Mouse (Mus musculus) kidney, postnatal 4 days (tissue): ENCODE data around the gene Tsen2.
A peak's percentile ranks its signal among the peaks of the same experiment; 100 is the strongest.

ENCODE experiments used
- DNase-seq, 2 experiments: peaks; one replicate each; pipeline ENCODE4 v3.0.0; 2021; ENCODE audit warnings: mixed read lengths in 2 of 2

Gene Tsen2

DNA sequence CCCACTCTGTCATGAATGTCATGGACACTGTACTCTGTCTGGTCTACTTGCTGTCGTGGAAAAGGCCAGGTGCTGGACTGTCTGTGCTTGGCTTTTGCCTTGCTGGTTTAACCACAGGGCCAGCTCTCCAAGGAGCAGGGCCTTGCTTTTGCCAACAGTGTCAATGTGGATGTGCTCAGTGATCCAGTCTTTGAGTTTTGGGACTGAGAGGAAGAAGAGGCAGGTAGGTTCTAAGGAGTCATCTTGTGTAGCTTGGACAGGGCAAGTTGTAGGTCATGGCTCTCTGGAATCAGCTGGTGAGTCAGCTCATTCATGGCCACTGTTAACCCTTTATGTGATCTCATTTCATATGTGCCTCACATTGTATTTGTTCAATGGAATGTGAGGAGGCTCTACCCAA is 62.0 kb downstream of the Tsen2 start:
- DNase-seq = no peak

DNA sequence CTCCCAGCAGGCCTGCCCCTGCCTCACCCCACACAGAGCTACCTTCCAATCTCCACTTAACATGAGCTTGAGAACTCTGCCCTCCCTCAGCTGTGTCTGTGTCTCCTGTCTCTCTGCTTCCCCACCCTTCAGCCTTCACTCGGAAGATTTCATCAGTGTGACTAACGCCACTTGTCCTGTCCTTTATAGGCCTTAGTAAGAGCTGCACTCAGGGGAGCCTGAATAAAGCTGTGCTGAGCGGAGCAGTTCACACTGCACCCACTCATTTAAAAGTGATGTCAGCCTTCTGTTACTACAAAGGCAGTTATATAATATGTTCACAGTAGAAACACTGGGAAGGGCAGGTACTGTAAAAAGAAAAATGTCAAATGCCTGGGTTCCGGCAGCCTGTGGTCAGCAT is 63.0 kb downstream of the Tsen2 start:
- DNase-seq = no peak

DNA sequence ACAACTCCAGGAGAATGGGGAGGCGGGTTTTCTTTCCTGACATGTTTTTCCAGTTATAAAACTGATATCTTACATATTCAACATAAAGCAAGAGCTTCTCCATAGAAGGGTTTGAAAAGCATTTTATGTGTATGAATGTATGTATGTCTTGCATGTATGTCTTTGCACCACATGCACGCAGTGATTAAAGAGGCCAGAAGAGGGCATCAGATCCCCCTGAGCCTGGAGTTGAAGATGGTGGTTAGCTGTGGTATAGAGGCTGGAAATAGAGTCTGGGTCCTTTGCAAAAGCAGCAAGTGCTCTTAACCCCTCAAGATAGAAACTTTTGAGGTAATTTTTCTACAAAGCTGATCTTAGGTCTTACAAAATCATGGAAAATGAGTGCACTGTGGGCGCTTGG is 64.7 kb downstream of the Tsen2 start:
- DNase-seq = peak; percentile 37 to 47

DNA sequence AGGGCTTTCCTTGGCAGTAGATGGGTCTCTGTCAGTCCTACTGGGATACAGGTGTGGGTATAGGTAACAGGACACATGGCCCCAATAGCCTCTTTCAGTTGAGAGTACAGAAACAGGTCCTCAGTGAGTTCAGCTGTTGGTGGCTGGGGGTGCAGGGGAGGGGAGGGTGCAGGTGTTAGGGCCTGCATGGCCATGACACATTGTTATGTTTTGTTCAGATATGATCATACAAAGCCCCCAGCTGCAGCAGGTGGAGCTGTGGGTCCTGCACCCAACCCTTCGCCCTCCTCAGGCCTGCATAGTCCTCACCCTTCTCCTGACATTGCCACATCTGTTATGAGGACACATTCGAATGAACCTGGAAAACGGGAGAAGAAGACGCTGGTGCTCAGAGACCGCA is 65.8 kb downstream of the Tsen2 start:
- DNase-seq = no peak

DNA sequence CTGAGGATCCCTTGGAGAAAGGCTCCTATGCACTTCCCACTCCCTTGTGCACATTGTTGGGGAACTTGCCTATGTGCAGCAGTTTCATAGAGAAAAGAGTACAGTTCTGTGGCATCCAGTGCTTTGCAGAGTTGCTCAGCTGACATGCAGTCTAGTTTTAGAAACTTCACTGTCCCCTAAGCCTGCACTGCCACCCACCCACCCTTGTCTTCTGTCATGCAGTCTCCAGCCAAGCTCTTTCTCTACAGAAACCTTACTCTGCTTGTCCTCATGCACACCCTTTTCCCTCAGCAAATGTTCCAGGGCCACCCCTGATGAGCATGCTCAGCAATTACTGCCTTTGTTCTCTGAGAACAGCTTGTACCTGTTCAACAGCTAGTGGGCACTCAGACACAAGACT is 69.3 kb downstream of the Tsen2 start:
- no peak for DNase-seq

DNA sequence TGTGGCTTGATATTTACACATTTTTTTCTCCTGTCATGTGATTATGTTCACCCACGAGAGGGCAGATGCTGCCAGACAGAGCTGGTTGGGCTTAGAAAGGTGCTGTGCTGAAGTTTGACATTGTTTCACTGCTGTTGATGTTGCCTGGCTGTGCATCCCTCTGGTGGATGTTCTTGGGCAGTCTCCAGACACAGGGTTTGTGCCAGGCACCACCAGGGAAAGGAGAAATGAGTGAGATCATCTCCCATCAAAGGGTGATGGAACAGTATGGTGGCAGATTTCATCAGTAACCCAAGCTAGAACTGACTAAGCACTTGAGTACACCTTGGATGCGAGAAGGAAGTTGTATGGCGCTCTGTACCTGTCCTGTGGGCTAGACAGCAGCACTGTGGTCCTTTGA is 71.5 kb downstream of the Tsen2 start:
- DNase-seq = no peak

DNA sequence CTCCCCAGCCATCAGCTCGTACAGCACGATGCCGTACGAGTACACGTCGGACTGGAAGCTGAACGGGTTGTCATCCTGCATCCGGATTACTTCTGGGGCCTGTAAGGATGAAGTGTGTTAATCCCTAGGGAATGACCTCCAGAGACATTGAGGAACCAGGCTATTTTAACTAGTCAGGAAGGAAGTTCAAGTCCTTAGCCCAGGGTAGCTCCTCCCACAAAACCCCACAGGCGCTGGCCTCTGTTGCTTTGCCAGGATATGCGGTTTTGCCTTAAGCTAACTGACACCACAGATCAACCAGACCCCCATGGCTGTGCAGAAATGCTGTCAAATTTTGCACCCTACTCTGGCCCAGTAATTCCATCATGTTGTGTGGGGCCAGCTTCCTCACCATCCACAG is 75.4 kb downstream of the Tsen2 start:
- DNase-seq = peak in 1 of 2 experiments; percentile 34

DNA sequence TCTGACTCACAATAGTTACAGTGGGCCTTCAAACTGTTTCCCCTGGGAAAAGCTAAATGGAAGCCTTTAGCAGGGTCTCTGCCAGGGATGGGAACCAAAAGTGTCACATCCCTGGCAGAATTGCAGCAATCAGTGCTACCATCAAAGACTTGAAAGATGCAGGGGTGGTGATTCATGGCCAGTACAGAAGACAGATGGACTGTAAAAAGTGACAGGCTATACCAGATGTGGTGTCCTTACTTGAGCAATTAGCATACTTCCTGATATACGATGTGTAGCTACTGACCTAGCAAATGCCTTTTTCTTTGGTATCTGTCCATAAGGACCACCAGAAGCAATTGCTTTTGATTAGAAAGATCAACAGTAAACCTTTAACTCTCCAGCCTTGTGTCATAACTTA is 76.5 kb downstream of the Tsen2 start:
- no peak for DNase-seq

DNA sequence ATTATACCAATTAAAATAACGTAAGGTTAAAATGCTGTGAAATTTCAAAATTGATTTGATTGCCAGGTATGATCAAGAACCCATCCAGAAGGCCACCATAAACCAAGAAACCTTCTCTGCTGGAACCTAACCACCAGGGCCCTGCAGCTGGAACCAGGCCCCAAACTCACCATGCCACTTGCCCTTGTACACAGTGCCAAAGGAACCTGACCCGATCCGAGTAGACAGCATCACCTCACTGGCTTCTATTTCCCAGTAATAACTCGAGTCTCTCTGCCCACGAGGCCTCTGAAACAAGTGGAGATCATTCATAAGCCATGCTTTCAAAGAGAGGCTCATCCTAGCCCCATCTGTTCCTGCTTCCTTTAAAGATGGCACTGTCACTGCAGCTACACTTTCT is 81.7 kb downstream of the Tsen2 start:
- no peak for DNase-seq
